Mouse (Mus musculus) heart, postnatal 4 days (tissue): ENCODE data around the gene Ulk1. TPM values are rescaled to one million over a fixed set of nuclear protein-coding genes. Genes with fewer than 3 reads are reported as not detected.
A peak's percentile ranks its signal among the peaks of the same experiment; 100 is the strongest.
"Not testable (repeated sequence)": the region's sequence is repeated elsewhere in the genome, so short reads cannot be mapped to it uniquely, and the experiment has no call there.

Source experiments
- DNase-seq: peaks from one replicate; pipeline ENCODE4 v3.0.0; 2021
- total RNA-seq, 2 experiments: library from RNA; stranded (reverse); gene quantifications; 2 replicates each; pipeline ENCODE4 v1.2.3; 2021

Gene Ulk1
- total RNA-seq, result 10 to 100 TPM; 49.8 to 51.1 TPM

DNA sequence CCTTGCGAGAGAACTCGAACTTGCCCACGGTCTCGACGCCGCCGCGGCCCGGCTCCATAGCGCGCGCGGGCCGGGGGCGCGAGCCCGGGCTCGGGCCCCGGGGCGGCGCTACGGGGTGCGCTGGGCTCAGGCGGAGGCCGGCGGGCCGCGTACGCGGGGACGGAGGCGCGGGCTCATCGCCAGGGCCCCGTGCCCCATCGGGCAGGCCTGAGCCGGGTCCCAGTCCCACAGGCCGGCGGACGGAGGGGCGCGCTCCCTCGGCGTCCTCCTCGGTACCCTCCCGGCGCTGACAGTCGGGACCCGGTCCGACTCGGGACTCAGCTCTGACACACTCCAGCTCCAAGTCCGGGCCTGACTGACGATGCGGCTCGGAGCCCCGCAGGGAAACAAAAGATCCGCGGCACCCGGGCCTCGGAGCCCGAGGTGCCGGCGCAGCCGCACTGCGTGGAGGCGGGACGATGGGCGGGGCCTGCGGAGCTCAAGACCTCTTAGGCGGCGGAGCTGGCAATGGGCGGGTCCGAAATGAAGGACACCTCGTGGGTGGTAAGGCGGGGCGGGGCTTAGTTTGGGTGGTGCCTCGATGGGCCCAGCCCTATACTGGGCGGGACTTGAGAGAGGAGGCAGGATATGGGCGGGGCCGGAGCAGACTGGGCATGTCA, at the start of gene Ulk1:
Gene Ulk1 (minus strand): TSS at position 431 of the 659 bp plus-strand sequence.
- peak; percentile 100 for DNase-seq

GRCm38 (mm10) chr5:110859013-110859650, 49.2 kb upstream of the Ulk1 start:
- peak; percentile 59 for DNase-seq

GRCm38 (mm10) chr5:110857091-110857490, 47.2 kb upstream of the Ulk1 start:
- no peak for DNase-seq

DNA sequence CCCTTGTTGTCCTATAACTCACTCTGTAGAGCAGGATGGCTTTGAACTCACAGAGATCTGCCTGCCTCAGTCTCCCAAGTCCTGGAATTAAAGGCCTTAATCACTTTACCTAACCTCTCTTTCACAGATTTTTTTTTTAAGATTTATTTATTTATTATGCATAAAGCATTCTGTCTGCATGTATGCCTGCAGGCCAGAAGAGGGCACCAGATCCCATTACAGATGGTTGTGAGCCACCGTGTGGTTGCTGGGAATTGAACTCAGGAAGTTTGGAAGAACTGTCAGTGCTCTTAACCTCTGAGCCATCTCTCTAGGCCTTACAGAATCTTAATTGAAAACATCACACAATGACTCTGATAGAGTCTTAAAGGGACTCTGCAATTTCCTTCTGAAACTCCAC, 43.1 kb upstream of the Ulk1 start:
- DNase-seq, result no peak

DNA sequence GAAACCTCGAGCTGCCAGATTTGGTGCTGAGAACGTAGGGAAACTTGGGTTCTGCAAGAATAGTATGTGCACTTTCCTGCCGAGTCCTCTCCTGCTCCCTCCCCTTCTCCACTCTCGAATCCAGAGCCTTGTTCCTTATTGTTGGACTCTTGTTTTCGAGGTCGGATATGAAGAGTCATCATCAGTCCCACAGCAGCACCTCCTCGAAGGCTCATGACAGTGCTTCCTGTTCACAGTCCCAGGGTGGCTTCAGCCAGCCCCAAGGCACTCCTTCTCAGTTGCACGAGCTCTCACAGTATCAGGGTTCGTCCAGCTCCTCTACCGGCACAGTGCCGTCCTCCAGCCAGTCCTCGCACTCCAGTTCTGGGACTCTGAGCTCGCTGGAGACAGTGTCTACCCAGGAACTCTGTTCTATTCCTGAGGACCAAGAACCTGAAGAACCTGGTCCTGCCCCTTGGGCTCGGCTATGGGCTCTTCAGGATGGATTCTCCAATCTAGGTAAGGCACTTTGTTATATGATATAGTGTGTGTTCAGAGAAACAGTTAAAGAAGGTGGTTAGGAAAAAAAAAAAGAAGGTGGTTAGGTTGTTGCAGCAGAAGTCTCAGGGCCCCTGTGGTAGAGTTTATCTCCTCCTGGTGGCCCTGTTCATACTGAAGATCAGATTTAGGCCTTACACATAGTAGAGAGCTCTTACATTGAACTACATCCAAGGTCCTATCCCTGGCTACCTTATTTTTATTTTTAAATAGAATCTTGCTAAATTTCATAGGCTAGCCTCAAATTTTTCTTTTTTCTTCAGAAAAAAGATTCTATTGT, 31.4 kb upstream of the Ulk1 start:
- no peak for DNase-seq

GRCm38 (mm10) chr5:110840465-110840864, 30.6 kb upstream of the Ulk1 start:
- peak; percentile 53 for DNase-seq

- DNase-seq, result peak; percentile 98
These were observed 29.9 kb upstream of the Ulk1 start, which contains the start of the genes Hscb and Chek2 for GRCm38 (mm10) chr5:110839678-110840365. Gene Hscb, minus strand, starts transcription at chr5:110839777. Gene Chek2, plus strand, starts transcription at chr5:110839979.

GRCm38 (mm10) chr5:110839038-110839677, 29.3 kb upstream of the Ulk1 start:
- DNase-seq, result no peak

DNA sequence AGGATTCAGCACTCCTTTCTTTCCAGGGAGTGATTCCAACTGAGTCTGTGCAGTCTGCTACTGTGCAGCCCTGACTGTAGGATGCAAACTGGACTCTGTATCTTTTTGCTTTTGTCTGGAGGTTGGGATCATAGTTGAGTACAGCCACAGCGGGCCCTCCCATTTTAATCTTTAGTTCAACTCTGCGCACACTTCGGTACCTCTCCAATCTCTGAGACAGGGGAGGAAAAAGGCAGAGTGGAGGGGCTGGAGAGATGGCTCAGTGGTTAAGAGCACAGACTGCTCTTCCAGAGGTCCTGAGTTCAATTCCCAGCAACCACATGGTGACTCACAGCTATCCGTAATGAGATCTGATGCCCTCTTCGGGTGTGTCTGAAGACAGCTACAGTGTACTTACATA, 28.1 kb upstream of the Ulk1 start:
- DNase-seq, result not testable (repeated sequence)

- peak; percentile 67 for DNase-seq
These were observed 26.1 kb upstream of the Ulk1 start for GRCm38 (mm10) chr5:110835959-110836358.

GRCm38 (mm10) chr5:110831036-110831720, 21.3 kb upstream of the Ulk1 start:
- DNase-seq, result no peak

DNA sequence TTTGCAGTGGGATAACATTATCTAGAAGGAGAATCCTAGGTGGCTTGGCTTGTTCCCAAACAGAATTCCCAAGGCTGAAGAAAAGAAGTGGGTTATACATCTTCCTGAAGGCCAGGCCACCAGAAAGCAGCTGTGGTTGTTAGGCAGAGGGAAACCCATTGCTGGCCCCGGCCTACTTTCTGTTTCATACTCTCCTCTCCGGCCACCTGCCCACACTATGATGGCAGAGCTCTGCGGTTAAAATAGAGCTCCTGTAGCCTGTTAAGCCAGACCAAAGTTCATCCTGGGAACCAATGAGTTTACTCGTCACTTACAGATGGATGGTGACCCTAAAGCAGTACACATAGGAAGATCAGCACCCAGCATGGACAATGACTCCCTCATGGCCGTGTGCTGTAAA, 17.7 kb upstream of the Ulk1 start:
- DNase-seq, result no peak

GRCm38 (mm10) chr5:110826781-110827495, 17.0 kb upstream of the Ulk1 start:
- no peak for DNase-seq

DNA sequence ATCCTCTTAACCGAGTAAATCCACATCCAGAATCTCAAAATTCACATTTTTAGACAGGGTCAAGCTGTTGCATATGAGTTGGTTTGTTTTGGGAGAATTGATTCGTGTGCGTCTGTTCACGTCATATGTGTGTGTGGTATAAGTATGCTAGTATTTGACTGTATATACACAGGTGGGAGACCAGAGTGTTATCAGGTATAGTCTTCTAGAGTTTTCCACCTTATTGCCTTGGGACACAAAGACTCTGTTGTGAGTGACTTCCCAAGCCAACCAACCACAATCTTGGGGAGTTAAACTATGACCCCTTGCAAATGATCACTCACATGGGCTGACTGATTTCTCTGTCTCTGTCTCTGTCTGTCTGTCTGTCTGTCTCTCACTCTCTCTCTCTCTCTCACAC, 14.5 kb upstream of the Ulk1 start:
- DNase-seq, result no peak

DNA sequence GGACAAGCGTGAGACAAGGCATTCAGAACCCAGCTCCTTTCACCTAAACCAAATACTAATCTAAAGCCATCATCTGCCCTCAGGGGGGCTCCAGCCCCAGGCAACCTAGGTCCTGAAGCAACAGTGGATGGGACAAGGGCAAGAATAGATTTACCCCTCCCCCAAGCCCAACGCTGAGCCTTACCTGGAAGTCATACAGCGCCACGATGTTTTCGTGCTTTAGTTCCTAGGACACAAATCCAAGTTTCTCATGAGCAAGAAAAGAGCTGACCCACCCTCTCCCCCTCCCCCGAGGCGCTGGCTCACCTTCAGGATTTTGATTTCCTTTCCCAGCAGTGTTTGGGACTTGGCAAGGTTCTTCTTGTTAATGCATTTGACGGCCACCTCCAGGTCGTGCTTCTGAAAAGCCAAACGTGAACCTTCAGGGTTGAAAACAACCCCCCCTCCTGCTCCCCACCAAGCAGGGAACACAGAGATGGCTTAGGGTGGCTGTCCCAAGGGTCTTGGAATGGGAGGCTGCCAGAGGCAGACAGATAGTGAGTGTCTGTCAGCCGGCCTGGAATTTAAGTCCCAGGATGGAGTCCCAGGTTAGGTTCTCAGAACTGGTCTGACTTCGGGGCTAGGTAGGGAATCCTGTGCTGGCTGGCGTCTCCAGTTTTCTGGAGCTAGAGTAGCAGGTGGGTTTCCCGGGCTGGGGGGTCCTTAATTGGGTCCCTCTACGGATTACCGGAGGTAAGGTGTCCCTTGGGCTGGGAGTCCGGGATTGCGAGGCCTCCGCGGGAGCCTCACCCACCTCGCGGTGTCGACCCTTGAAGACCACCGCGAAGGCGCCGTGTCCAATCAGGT, 853 bp downstream of the Ulk1 start:
- DNase-seq, result peak; percentile 43

DNA sequence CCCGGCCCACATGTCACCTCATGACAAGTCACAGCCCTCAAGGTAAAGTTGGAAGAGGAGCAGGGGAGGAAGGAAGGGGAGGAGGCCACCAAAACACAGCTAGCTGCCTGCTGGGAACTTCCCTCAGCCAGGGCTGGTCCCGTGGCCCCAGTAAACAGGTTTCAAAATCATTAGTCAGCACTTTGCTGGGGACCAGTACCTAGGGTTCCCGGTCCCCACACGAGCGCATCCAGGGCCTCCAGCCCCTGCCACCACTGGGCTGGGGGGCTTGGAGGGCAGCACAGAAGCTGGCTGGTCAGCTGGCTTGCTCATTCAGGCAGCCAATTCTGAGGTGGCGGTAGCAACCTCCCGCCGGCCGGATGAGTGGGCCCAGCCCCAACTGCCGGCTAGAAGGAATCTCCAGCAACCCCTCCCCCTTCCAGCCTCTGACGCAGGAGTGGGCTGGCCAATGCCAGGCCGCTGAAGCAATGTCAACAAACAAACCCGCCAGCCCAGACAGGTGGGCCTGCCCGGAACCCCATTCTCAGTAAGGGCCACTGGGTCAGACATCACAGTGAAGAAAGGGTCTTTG, 1.8 kb downstream of the Ulk1 start:
- DNase-seq, result peak; percentile 89

DNA sequence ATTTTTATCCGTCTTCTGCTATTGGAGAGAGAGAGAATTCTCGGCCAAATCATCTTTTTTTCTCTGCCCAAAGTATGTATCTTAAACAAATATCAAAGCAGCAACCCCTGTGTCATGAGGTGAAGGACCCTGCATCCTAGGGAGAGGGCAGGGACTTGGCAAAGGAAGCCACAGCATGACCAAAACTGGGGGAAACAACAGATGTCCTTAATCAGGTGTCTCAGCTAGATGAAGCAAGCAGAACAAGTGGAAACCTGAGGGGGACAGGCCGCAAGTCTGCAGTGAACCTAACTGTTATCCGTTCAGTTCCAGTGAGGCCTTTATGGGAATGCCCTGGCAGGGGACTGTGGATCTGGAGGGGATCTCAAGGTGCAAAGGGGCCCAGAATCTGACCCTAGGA, 2.4 kb downstream of the Ulk1 start:
- DNase-seq, result no peak

- DNase-seq, result no peak
These were observed 3.2 kb downstream of the Ulk1 start for GRCm38 (mm10) chr5:110806676-110807075.

DNA sequence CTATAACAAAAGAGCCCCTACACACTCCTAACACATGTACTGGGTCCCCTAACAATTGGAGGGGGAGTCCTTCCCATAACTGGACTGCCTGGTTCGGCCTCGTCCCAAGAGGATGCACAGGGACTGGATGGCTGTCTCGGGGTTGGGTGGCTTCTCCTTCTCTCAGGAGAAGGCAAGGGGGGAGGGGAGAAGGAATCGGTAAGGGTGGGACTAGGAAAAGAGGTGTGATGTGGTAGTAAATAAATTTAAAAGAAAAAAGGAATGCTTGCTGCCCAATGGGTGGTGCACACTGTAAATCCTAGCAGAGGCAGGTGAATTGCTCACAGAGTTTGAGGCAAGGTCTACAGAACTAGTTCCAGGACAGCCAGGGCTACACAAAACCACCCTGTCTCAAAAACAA, 3.7 kb downstream of the Ulk1 start:
- DNase-seq, result no peak
